In genomic region chr3:157912155-157912554, GRCm38 (mm10) we compare ENCODE assay signal across 36 mouse cellular contexts. TPM values are rescaled to one million over a fixed set of nuclear protein-coding genes. Genes with fewer than 3 reads are reported as not detected.
DNase-seq lines count a peak whose midpoint lies in the region; ATAC-seq lines count a peak whose summit lies in the region.
"Had no signal": no experiment of that assay in that cellular context is flagged by ENCODE, and none has a peak within 500 bp of the region (broad histone marks: within the 10 kb centered on the region; RNA-seq: fewer than 3 reads in every experiment).

No protein-coding gene starts in this region.

- no peak overlapping the region for H3K4me3 ChIP-seq in kidney, embryonic 16.5 days (ENCODE audit: low read length)
- H3K4me3 ChIP-seq: embryonic facial prominence, embryonic 12.5 days; forebrain, embryonic 10.5 days; gastrocnemius, adult 2 months; heart, embryonic 12.5 days; hindbrain, embryonic 13.5 days; liver, embryonic 12.5 days; neural tube, embryonic 15.5 days had no signal

- H3K27me3 ChIP-seq in kidney, embryonic 16.5 days (ENCODE audit: insufficient read depth, low read length), result no peaks in the 10 kb centered on the region
- H3K27me3 ChIP-seq: embryonic facial prominence, embryonic 12.5 days; heart, embryonic 12.5 days; hindbrain, embryonic 13.5 days; liver, embryonic 12.5 days; neural tube, embryonic 15.5 days; Patski had no signal

- ATAC-seq in kidney, embryonic 16.5 days (ENCODE audit: low FRiP score, low TSS enrichment), result no peak; the same call in 1 of the 2 replicates
- ATAC-seq: forebrain, embryonic 16.5 days; liver, embryonic 12.5 days; lung, postnatal 0 days; Patski had no signal

- H3K9ac ChIP-seq in kidney, embryonic 16.5 days (replicated peaks; ENCODE audit: low read length), result no peak overlapping the region
- H3K9ac ChIP-seq: embryonic facial prominence, embryonic 12.5 days; heart, embryonic 12.5 days; hindbrain, embryonic 13.5 days; liver, embryonic 12.5 days; neural tube, embryonic 15.5 days had no signal

- H3K27ac ChIP-seq in kidney, embryonic 16.5 days (ENCODE audit: low read length), result no peak overlapping the region
- H3K27ac ChIP-seq: embryonic facial prominence, embryonic 12.5 days; forebrain, embryonic 10.5 days; gastrocnemius, adult 2 months; hindbrain, embryonic 13.5 days; liver, embryonic 12.5 days; macrophage; neural tube, embryonic 15.5 days; stomach, postnatal 0 days had no signal

- peak; percentile 47 for DNase-seq in kidney, adult 18-20 months
- DNase-seq in adipocyte (ENCODE audit: low spot score), result peak; percentile 76
- peak; percentile 62 to 85 for DNase-seq in kidney, adult 8-10 months
- peak; percentile 45 to 79 for DNase-seq in kidney, postnatal 25 days
- no peak for DNase-seq in urinary bladder, postnatal 25 days (ENCODE audit: low spot score)
- no peak for DNase-seq in left cerebral cortex, postnatal 10 days (ENCODE audit: extremely low spot score in 1 of 2, low spot score in 2 of 2)
- DNase-seq in layer of hippocampus, postnatal 10 days (ENCODE audit: low spot score in 2 of 2), result no peak
- DNase-seq: adrenal gland, postnatal 14 days; cerebellum, adult 11 months; cerebellum, adult 9-10 months; cerebellum, postnatal 36 days; embryo, embryonic 11 days; gastrocnemius, adult 2 months; gastrocnemius, postnatal 36 days; heart, adult 18-20 months; heart, postnatal 4 days; layer of hippocampus, adult 9-11 months; lung, adult 18-20 months; midbrain, embryonic 14.5 days; retina, postnatal 1 day; right cerebral cortex, postnatal 25 days; thymus, adult 18-20 months; thymus, postnatal 25 days had no signal

- H3K36me3 ChIP-seq in kidney, embryonic 16.5 days (ENCODE audit: insufficient read depth, low read length), result peaks cover 11% of the 10 kb centered on the region; the same call in 1 of the 2 replicates
- H3K36me3 ChIP-seq: G1E; heart, embryonic 12.5 days; hindbrain, embryonic 13.5 days; neural tube, embryonic 15.5 days had no signal

- H3K4me2 ChIP-seq in kidney, embryonic 16.5 days (replicated peaks; ENCODE audit: low read depth, low read length), result no peak overlapping the region
- H3K4me2 ChIP-seq: embryonic facial prominence, embryonic 12.5 days; heart, embryonic 12.5 days; hindbrain, embryonic 13.5 days; liver, embryonic 12.5 days; neural tube, embryonic 15.5 days had no signal

- no peaks in the 10 kb centered on the region for H3K4me1 ChIP-seq in kidney, embryonic 16.5 days (ENCODE audit: insufficient read depth, low read length)
- H3K4me1 ChIP-seq: embryonic facial prominence, embryonic 12.5 days; forebrain, embryonic 10.5 days; heart, embryonic 12.5 days; hindbrain, embryonic 13.5 days; liver, embryonic 12.5 days; neural tube, embryonic 15.5 days had no signal

- WGBS in kidney, embryonic 16.5 days, result 58% methylated on average over 2 of the region's 2 CpGs

- intact Hi-C loops in left cerebral cortex, postnatal 10 days (cut with DNase I), result no loop called here

- no peaks in the 10 kb centered on the region for H3K9me3 ChIP-seq in kidney, embryonic 16.5 days (ENCODE audit: low read length)
- H3K9me3 ChIP-seq: embryonic facial prominence, embryonic 12.5 days; forebrain, embryonic 10.5 days; G1E; heart, embryonic 12.5 days; hindbrain, embryonic 13.5 days; liver, embryonic 12.5 days; neural tube, embryonic 15.5 days had no signal

RNA-seq across cellular contexts. Expression of gene Cth, which starts 12.7 kb away (rescaled TPM):
- 55.5 and 58.2 TPM in 2 replicates for polyA plus RNA-seq in kidney, embryonic 16.5 days (2015; fragmentation: Nextera tagmentation; extraction: Ambion mirVana)
- 1 to 10 TPM; 9.2 to 9.6 TPM for total RNA-seq in left cerebral cortex, postnatal 10 days (2021)
- 1 to 10 TPM; 7.9 to 8.2 TPM for total RNA-seq in layer of hippocampus, postnatal 10 days (2021)
- total RNA-seq: G1E had no signal
- polyA plus RNA-seq: G1E, macrophage had no signal

RNA-seq across cellular contexts. Expression of gene Ankrd13c, which starts 34.9 kb away (rescaled TPM):
- 22.8 and 26.5 TPM in 2 replicates for polyA plus RNA-seq in kidney, embryonic 16.5 days (2015; fragmentation: Nextera tagmentation; extraction: Ambion mirVana)
- total RNA-seq in left cerebral cortex, postnatal 10 days (2021), result 100 to 1,000 TPM; 119 to 125 TPM
- total RNA-seq in layer of hippocampus, postnatal 10 days (2021), result 100 to 1,000 TPM; 116 to 117 TPM

Comparison
In these comparisons a context has a peak if more than half of its experiments do, and no peak if none do; other contexts are left out.
1. DNase-seq: peak in kidney, adult 18-20 months (single experiment), adipocyte (single experiment), kidney, adult 8-10 months (2 of 2) and kidney, postnatal 25 days (2 of 2); none in urinary bladder, postnatal 25 days (single experiment), left cerebral cortex, postnatal 10 days (0 of 2) and layer of hippocampus, postnatal 10 days (0 of 2).